Comparison of ENCODE assay signal across 12 mouse cellular contexts in genomic region chr2:32171658-32172433, GRCm38 (mm10). TPM values are rescaled to one million over a fixed set of nuclear protein-coding genes. Genes with fewer than 3 reads are reported as not detected.
DNase-seq lines count a peak whose midpoint lies in the region; ATAC-seq and TF ChIP-seq lines count a peak whose summit lies in the region.
"Had no signal": no experiment of that assay in that cellular context is flagged by ENCODE, and none has a peak within 500 bp of the region (broad histone marks: within the 10 kb centered on the region; RNA-seq: fewer than 3 reads in every experiment).

No protein-coding gene starts in this region.

- no peak overlapping the region for H3K9ac ChIP-seq in forebrain, embryonic 15.5 days (replicated peaks)
- no peak overlapping the region for H3K9ac ChIP-seq in forebrain, postnatal 0 days
- 0 out of 2 replicates have a peak overlapping the region, but pooled peaks have one; percentile 23 for H3K9ac ChIP-seq in heart, embryonic 16.5 days (ENCODE audit: low read length)
- H3K9ac ChIP-seq in stomach, postnatal 0 days (ENCODE audit: low read length) = no peak overlapping the region

- H3K36me3 ChIP-seq in forebrain, embryonic 15.5 days = no peaks in the 10 kb centered on the region
- no peaks in the 10 kb centered on the region for H3K36me3 ChIP-seq in forebrain, postnatal 0 days (ENCODE audit: insufficient read depth)
- no peaks in the 10 kb centered on the region for H3K36me3 ChIP-seq in heart, embryonic 16.5 days (ENCODE audit: control insufficient read depth, insufficient read depth)
- no peaks in the 10 kb centered on the region for H3K36me3 ChIP-seq in stomach, postnatal 0 days (ENCODE audit: control insufficient read depth, insufficient read depth, low read length)

- no peak for ATAC-seq in forebrain, embryonic 15.5 days (replicated peaks)
- ATAC-seq in forebrain, postnatal 0 days = no peak
- no peak for ATAC-seq in heart, embryonic 16.5 days (replicated peaks; ENCODE audit: extremely low read depth, insufficient read depth, low FRiP score)
- no peak for ATAC-seq in stomach, postnatal 0 days (ENCODE audit: low FRiP score, low TSS enrichment)

- H3K9me3 ChIP-seq in forebrain, embryonic 15.5 days = no peaks in the 10 kb centered on the region
- no peaks in the 10 kb centered on the region for H3K9me3 ChIP-seq in forebrain, postnatal 0 days (ENCODE audit: low read length)
- no peaks in the 10 kb centered on the region for H3K9me3 ChIP-seq in heart, embryonic 16.5 days (replicated peaks; ENCODE audit: control insufficient read depth, low read length)
- no peaks in the 10 kb centered on the region for H3K9me3 ChIP-seq in stomach, postnatal 0 days (ENCODE audit: control insufficient read depth, low read length)

- H3K4me1 ChIP-seq in forebrain, embryonic 15.5 days = peaks cover 79% of the 10 kb centered on the region
- H3K4me1 ChIP-seq in forebrain, postnatal 0 days (ENCODE audit: insufficient read depth) = peaks cover 28% of the 10 kb centered on the region
- peaks cover 74% of the 10 kb centered on the region for H3K4me1 ChIP-seq in heart, embryonic 16.5 days (ENCODE audit: control insufficient read depth, insufficient read depth, low read length)
- peaks cover 21% of the 10 kb centered on the region for H3K4me1 ChIP-seq in stomach, postnatal 0 days (replicated peaks; ENCODE audit: control insufficient read depth, insufficient read depth)

- TF ChIP-seq CTCF in forebrain, postnatal 0 days (IDR thresholded peaks at IDR 0.05; ENCODE audit: low read depth) = no peak
- 0 out of 2 replicates have a peak, but pooled peaks have one; percentile 7 for TF ChIP-seq CTCF in stomach, postnatal 0 days (IDR thresholded peaks at IDR 0.05; ENCODE audit: low read depth)

- no peak for DNase-seq in forebrain, postnatal 0 days
- DNase-seq in heart, postnatal 4 days = no peak
- DNase-seq in thymus, postnatal 14 days = peak; percentile 28
- no peak for DNase-seq in thymus, postnatal 4 days
- no peak for DNase-seq in stomach, postnatal 0 days (ENCODE audit: low spot score)
- DNase-seq in lung, postnatal 36 days = no peak
- DNase-seq: adrenal gland, adult 2 months; kidney, postnatal 25 days; lung, adult 18-20 months had no signal

- 82% methylated on average over 14 of the region's 14 CpGs for WGBS in forebrain, embryonic 15.5 days
- WGBS in forebrain, postnatal 0 days = 70% methylated on average over 14 of the region's 14 CpGs
- WGBS in heart, embryonic 16.5 days = 72% methylated on average over 14 of the region's 14 CpGs
- 62% methylated on average over 14 of the region's 14 CpGs for WGBS in stomach, postnatal 0 days

- 0 out of 2 replicates have a peak overlapping the region, but pooled peaks have one; percentile 6 for H3K27ac ChIP-seq in forebrain, embryonic 15.5 days (replicated peaks)
- no peak overlapping the region for H3K27ac ChIP-seq in forebrain, postnatal 0 days (ENCODE audit: low read depth, low read length)
- H3K27ac ChIP-seq in heart, embryonic 16.5 days (ENCODE audit: low read length) = peak overlapping the region; percentile 65; the same call in 1 of the 2 replicates
- H3K27ac ChIP-seq in stomach, postnatal 0 days (replicated peaks) = peak overlapping the region; percentile 0

- no peak for TF ChIP-seq EP300 in stomach, postnatal 0 days (optimal IDR thresholded peaks at IDR 0.05)

- no peak overlapping the region for H3K4me2 ChIP-seq in forebrain, embryonic 15.5 days (replicated peaks)
- H3K4me2 ChIP-seq in forebrain, postnatal 0 days (ENCODE audit: low read depth) = no peak overlapping the region
- H3K4me2 ChIP-seq in heart, embryonic 16.5 days (ENCODE audit: low read depth, low read length) = no peak overlapping the region
- no peak overlapping the region for H3K4me2 ChIP-seq in stomach, postnatal 0 days (replicated peaks; ENCODE audit: low read depth)

- H3K27me3 ChIP-seq in forebrain, embryonic 15.5 days = no peaks in the 10 kb centered on the region
- H3K27me3 ChIP-seq in forebrain, postnatal 0 days (ENCODE audit: insufficient read depth, low read length) = no peaks in the 10 kb centered on the region
- no peaks in the 10 kb centered on the region for H3K27me3 ChIP-seq in heart, embryonic 16.5 days (ENCODE audit: control insufficient read depth, insufficient read depth, low read length)
- no peaks in the 10 kb centered on the region for H3K27me3 ChIP-seq in stomach, postnatal 0 days (ENCODE audit: control insufficient read depth, insufficient read depth, low read length)

- no peak overlapping the region for H3K4me3 ChIP-seq in forebrain, embryonic 15.5 days
- H3K4me3 ChIP-seq in forebrain, postnatal 0 days (ENCODE audit: low read depth, low read length) = no peak overlapping the region
- H3K4me3 ChIP-seq in heart, embryonic 16.5 days (ENCODE audit: low read length) = no peak overlapping the region
- no peak overlapping the region for H3K4me3 ChIP-seq in stomach, postnatal 0 days (ENCODE audit: low read depth, low read length)
- H3K4me3 ChIP-seq: erythroblast, embryonic 14.5 days had no signal

RNA-seq across cellular contexts. Expression of gene Prrc2b, which starts 21.0 kb away (rescaled TPM):
- polyA plus RNA-seq in forebrain, embryonic 15.5 days (2015; fragmentation: Nextera tagmentation; extraction: Ambion mirVana) = 76.2 and 88.8 TPM in 2 replicates
- 92.1 and 131 TPM in 2 replicates for total RNA-seq in forebrain, postnatal 0 days (2014; rRNA removed)
- 40.7 and 60.4 TPM in 2 replicates for polyA plus RNA-seq in forebrain, postnatal 0 days (2015; fragmentation: Nextera tagmentation; extraction: Ambion mirVana)
- 19.3 and 30.1 TPM in 2 replicates for polyA plus RNA-seq in heart, embryonic 16.5 days (2015; fragmentation: Nextera tagmentation; extraction: Ambion mirVana)
- total RNA-seq in heart, postnatal 4 days (2021) = 100 to 1,000 TPM; 138 to 145 TPM
- polyA plus RNA-seq in stomach, postnatal 0 days (2015; fragmentation: Nextera tagmentation; extraction: Ambion mirVana) = 18.7 and 21.6 TPM in 2 replicates
